Mouse (Mus musculus) heart, adult 2 months (tissue): ENCODE measurements at regions not wholly inside any gene's neighbourhood (a gene's known extent, or its start where the extent isn't known, plus 50 kb on each side); places are given as distances from the start of the nearest gene placed in this dataset.

Experiments
- DNase-seq, 2 experiments: peaks; one replicate each; pipeline ENCODE4 v3.0.0; 2021
- H3K27ac ChIP-seq: fragments of 200-600 bp; 2 replicates; pipeline ENCODE4 v1.8.1; 2022
- H3K27me3 ChIP-seq: fragments of 200-500 bp; 2 replicates; pipeline ENCODE4 v1.6.1; 2012; ENCODE audit warnings: mild to moderate bottlenecking, low read length, inconsistent platforms, mixed read lengths; ENCODE audit not compliant: control insufficient read depth, insufficient read depth
- H3K36me3 ChIP-seq: fragments of 200-500 bp; 2 replicates; pipeline ENCODE4 v1.6.1; 2012; ENCODE audit warnings: low read length, inconsistent platforms; ENCODE audit not compliant: control insufficient read depth, insufficient read depth
- H3K4me1 ChIP-seq: fragments of 200-500 bp; 2 replicates; pipeline ENCODE4 v1.6.1; 2011; ENCODE audit warnings: low read length; ENCODE audit not compliant: control insufficient read depth, insufficient read depth
- H3K4me3 ChIP-seq: fragments of 200-600 bp; 2 replicates; pipeline ENCODE4 v1.8.1; 2022
- H3K79me2 ChIP-seq: fragments of 200-500 bp; replicated peaks from 2 replicates; pipeline ENCODE4 v1.6.1; 2012; ENCODE audit warnings: mild to moderate bottlenecking, inconsistent platforms, low read length, moderate library complexity, mixed read lengths; ENCODE audit not compliant: control insufficient read depth, insufficient read depth
- H3K9ac ChIP-seq: fragments of 200-500 bp; 2 replicates; pipeline ENCODE4 v1.6.1; 2012; ENCODE audit warnings: low read depth, mild to moderate bottlenecking, control low read depth, inconsistent platforms, low read length, mixed read lengths
- CTCF ChIP-seq: fragments of 200-600 bp; IDR thresholded peaks from 2 replicates; pipeline ENCODE4 v1.8.1; 2022; ENCODE audit warnings: antibody characterized with exemption, mild to moderate bottlenecking, moderate library complexity
- EP300 ChIP-seq: fragments of 200-500 bp; IDR thresholded peaks from 2 replicates; pipeline ENCODE4 v1.6.1; 2011; ENCODE audit warnings: low read depth, low read length, control low read depth; ENCODE audit not compliant: insufficient read depth
- POLR2A ChIP-seq: fragments of 200-500 bp; IDR thresholded peaks from 2 replicates; pipeline ENCODE4 v1.6.1; 2011; ENCODE audit warnings: mild to moderate bottlenecking, low read depth, low read length, control low read depth; ENCODE audit not compliant: insufficient read depth
- WGBS: fragments of 180-500 bp; shearing (Covaris S2); methylation state at CpG from one replicate; pipeline ENCODE4 v1.1.7; 2018; 5-methylcytosine and 5-hydroxymethylcytosine counted together
- intact Hi-C: fragments of 180-260 bp; cut with DNase I; formaldehyde crosslinking; loops from one replicate; pipeline ENCODE4 v1.15.1; 2025

DNA sequence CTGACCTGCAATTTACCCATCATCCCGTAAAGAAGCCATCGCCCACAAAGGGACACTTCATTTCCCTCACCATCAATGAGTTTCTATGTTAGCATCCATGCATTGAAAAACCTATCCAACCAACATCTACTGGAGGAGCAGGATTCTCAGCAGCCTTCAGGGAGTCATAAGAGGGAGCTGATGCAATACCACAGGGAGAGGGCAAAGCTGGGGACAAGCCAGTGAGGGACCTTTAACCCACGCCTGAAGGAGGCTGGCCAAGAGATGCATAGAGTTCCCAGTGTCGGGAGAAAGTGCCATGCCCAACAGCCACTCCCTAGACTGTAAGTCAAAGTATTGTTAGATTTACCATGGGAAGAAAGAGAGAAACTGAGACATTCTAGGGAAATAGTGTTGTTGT, 96.7 kb downstream of the Evx1 start:
- H3K36me3 ChIP-seq = no peaks in the 10 kb centered on the region
- H3K79me2 ChIP-seq = no peaks in the 10 kb centered on the region
- no peak overlapping the region for H3K27ac ChIP-seq
- no peak for DNase-seq
- intact Hi-C loops = no loop called here
- H3K4me1 ChIP-seq = no peaks in the 10 kb centered on the region
- no peaks in the 10 kb centered on the region for H3K27me3 ChIP-seq
- no peak for TF ChIP-seq POLR2A
- TF ChIP-seq CTCF = no peak
- TF ChIP-seq EP300 = no peak
- WGBS = 91% methylated on average over 4 of the region's 4 CpGs
- no peak overlapping the region for H3K9ac ChIP-seq
- no peak overlapping the region for H3K4me3 ChIP-seq

GRCm38 (mm10) chr6:52410711-52411110, 97.4 kb downstream of the Evx1 start:
- Histone ChIP-seq H3K27me3 (no peaks in the 10 kb centered on the region), H3K4me3 (no peak overlapping the region), H3K27ac (no peak overlapping the region), H3K79me2 (no peaks in the 10 kb centered on the region), H3K4me1 (no peaks in the 10 kb centered on the region), H3K36me3 (no peaks in the 10 kb centered on the region), H3K9ac (no peak overlapping the region)
- TF ChIP-seq POLR2A = no peak
- TF ChIP-seq CTCF = no peak
- no peak for TF ChIP-seq EP300
- intact Hi-C loops = no loop called here
- WGBS = 80% methylated on average over 5 of the region's 5 CpGs
- no peak for DNase-seq

- 90% methylated on average over 2 of the region's 2 CpGs for WGBS
- H3K79me2 ChIP-seq = no peaks in the 10 kb centered on the region
- intact Hi-C loops = no loop called here
- DNase-seq = no peak
- H3K4me1 ChIP-seq = no peaks in the 10 kb centered on the region
- no peak overlapping the region for H3K4me3 ChIP-seq
- no peaks in the 10 kb centered on the region for H3K36me3 ChIP-seq
- no peaks in the 10 kb centered on the region for H3K27me3 ChIP-seq
- H3K27ac ChIP-seq = no peak overlapping the region
- no peak overlapping the region for H3K9ac ChIP-seq
- TF ChIP-seq CTCF = no peak
- no peak for TF ChIP-seq EP300
These were observed 98.0 kb downstream of the Evx1 start for GRCm38 (mm10) chr6:52411302-52411701.

GRCm38 (mm10) chr6:52413639-52414038, 100.3 kb downstream of the Evx1 start:
- TF ChIP-seq CTCF (no peak), EP300 (no peak), POLR2A (no peak)
- DNase-seq = no peak
- intact Hi-C loops = no loop called here
- Histone ChIP-seq H3K27ac (no peak overlapping the region), H3K4me1 (no peaks in the 10 kb centered on the region), H3K4me3 (no peak overlapping the region), H3K79me2 (no peaks in the 10 kb centered on the region), H3K27me3 (no peaks in the 10 kb centered on the region), H3K9ac (no peak overlapping the region), H3K36me3 (no peaks in the 10 kb centered on the region)
- 94% methylated on average over 4 of the region's 4 CpGs for WGBS

- H3K27me3 ChIP-seq = no peaks in the 10 kb centered on the region
- H3K36me3 ChIP-seq = no peaks in the 10 kb centered on the region
- H3K4me1 ChIP-seq = no peaks in the 10 kb centered on the region
- no peaks in the 10 kb centered on the region for H3K79me2 ChIP-seq
- intact Hi-C loops = no loop called here
- no peak overlapping the region for H3K4me3 ChIP-seq
- DNase-seq = no peak
- 96% methylated on average over 14 of the region's 14 CpGs for WGBS
- H3K27ac ChIP-seq = no peak overlapping the region
- TF ChIP-seq POLR2A (no peak), CTCF (no peak), EP300 (no peak)
- H3K9ac ChIP-seq = no peak overlapping the region
These were observed 102.1 kb downstream of the Evx1 start for GRCm38 (mm10) chr6:52415341-52415946.

DNA sequence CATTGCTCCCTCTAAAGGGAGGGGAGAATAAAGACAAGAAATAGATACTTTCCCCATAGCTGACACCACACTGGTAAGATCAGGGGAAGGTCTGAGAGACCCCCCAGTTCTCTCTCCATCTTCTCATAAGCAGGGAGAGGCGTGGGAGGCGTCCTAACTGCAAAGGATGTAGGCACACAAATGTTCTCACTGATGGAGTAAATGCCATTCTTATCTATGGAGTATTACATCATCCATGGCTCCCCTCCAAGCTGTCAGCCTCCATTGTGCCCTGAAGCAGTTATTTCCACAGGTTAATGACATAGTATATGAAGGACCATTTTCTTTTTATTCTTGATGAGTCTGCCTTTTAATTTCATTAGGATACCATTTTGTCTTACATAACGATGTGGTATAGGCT, 103.2 kb downstream of the Evx1 start:
- Histone ChIP-seq H3K9ac (no peak overlapping the region), H3K4me3 (no peak overlapping the region), H3K79me2 (no peaks in the 10 kb centered on the region), H3K36me3 (no peaks in the 10 kb centered on the region), H3K4me1 (no peaks in the 10 kb centered on the region), H3K27me3 (no peaks in the 10 kb centered on the region), H3K27ac (no peak overlapping the region)
- intact Hi-C loops = no loop called here
- TF ChIP-seq EP300 = no peak
- no peak for TF ChIP-seq CTCF
- no peak for TF ChIP-seq POLR2A
- WGBS = 53% methylated on average over 3 of the region's 3 CpGs
- DNase-seq = no peak
